Mouse (Mus musculus): ENCODE data around the gene Syk. TPM values are rescaled to one million over a fixed set of nuclear protein-coding genes. Genes with fewer than 3 reads are reported as not detected.

Syk gene
- total RNA-seq, 4 experiments from 2014 or later: 16.1 to 18.7 (median 17.6) TPM

DNA sequence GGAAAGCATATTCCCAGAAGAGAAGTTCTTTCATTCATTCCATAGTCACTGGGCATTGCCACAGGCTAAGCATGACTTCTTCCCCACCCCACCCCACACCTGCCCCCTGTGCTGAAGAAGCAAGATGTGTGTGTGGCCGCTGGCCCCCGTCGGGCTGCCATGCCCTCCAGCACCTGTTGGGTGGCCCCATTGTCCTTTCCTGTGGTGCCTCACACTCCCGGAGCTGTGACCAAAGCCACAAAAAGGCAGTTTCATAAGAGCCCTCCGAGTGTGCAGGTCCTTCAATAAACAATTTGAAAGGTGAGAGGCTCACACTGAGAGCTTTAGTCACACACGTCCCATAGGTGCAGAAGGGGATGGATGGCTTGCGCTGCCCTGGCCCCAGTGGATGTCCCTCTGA is 16.2 kb upstream of the Syk start:
- DNase-seq (ENCODE audit: low spot score): no peak

- DNase-seq (ENCODE audit: low spot score): no peak
Observed at GRCm38 (mm10) chr13:52569194-52569769, 13.7 kb upstream of the Syk start.

DNA sequence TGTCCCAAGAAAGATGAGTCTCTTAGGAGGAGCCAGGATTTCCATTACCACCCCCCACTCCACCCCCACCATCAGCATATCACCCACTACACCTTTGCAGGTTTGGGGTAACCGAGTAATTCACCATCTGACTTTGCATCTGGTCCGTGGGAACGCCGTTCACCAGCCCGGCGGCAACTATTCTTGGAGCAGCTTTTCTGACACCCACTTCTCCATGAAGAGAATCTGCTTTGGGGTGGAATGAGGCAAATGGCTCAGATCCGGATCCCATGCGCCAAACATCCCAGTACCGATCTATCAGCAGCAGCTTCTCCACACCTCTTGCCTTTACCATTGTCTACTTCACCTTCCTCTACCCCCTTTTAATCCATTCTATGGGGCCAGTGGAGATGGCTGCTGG is 12.7 kb upstream of the Syk start:
- no peak for DNase-seq (ENCODE audit: low spot score)

DNA sequence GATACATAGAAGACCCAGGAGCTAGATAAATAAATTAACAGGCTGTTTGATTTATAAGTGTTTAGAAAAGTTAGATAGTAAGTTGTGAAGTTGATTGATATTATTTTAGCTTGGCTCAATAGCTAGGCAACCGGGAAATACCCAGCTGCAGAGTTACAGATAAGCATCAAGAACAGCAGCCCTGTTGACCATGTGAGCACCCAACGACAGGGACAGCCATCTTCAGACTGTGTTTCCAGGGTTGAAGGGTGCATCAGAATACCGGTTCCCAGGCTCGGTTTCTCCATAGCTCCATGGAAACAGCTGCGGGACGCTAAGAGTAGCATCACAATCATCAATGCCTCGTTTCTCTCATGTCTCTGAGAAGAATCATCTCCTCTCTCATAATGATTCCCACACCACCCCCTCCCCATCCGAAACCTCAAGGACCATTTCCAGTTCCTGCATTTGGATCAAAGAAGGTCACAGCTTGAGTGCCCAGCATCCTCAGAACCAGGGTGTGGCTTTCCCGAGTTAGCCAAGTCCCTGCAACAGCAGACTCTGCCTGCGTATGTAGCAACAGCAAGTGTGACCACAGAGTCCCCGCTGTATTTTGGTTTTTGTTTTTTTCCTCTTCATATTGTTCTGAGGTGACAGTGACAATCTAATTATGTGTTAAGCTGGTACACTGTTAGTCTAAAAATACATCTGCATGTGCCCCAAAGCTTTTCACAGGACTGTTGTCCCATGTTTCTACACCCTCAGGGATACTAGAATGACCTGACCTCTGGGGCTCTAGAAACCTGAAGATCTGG is 11.2 kb upstream of the Syk start:
- DNase-seq (ENCODE audit: low spot score): no peak

- DNase-seq (ENCODE audit: low spot score): peak; percentile 42
Observed at GRCm38 (mm10) chr13:52572451-52573446, 10.2 kb upstream of the Syk start.

DNA sequence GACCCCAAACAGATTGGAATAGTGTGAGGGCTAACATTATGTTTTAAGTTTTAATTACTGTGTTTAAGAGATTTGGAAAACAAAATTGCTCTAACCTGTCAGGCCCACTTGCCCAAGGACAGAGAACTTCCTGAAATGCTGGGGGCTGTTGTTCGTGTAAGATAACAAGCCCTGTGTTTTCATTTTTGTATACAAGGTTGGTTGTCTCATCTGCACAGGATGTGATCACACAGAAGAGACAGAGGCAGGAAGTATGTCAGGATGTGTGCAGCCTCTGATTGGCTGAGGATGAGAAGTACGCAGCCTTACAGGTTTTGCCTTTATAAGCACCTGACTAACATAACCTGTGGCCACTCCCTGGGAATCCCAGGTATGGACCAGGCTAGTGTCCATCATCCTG is 8.7 kb upstream of the Syk start:
- DNase-seq (ENCODE audit: low spot score): no peak

DNA sequence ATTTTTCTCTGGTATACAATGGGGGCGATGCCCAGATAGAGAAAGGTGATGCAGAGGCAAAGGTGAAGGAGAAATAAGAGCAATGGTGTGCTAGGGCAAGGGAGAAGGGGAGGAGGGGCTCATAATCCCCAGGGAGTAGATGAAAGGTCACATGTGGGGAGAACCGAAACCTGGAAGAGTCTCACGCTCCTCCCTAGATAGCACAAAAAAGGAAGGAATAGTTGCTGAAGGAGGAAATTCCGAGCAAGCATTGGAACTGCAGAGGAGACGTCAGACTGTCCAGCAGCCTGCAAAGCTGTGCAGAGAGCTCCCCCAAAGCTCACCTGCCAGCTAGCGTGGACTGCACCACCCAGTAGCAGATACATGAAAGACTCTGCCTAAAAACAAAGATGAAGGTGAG is 7.5 kb upstream of the Syk start:
- DNase-seq (ENCODE audit: low spot score): no peak

DNA sequence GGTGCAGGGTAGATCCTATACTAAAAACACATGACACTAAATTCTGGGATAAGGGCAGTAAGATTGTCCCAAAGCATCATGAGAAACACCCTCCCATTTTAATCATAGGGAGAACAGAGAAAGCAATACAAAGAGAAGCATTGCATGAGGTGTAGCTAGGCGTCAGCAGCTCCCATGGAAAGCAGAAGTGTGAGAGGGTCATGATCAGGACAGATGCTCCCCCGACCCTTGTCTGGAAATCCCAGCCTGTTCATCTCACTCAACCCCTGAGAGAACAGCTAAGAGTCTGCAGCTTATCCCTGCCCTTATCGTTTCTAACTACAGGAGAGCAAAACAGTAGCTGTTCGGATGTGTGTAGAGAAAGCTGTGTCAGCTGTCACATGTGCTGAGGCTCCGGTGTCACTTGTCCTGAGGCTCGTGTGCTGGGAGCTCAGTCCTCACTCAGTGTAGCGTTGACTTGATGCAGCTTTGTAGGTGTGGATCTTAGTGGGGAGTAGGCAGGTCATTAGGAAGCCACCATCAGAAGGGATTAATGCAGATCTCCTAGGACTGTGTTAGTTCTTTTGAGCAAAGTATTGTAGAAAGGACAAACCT is 6.9 kb upstream of the Syk start:
- no peak for DNase-seq (ENCODE audit: low spot score)

GRCm38 (mm10) chr13:52576841-52577240 is 6.1 kb upstream of the Syk start:
- DNase-seq (ENCODE audit: low spot score): no peak

DNA sequence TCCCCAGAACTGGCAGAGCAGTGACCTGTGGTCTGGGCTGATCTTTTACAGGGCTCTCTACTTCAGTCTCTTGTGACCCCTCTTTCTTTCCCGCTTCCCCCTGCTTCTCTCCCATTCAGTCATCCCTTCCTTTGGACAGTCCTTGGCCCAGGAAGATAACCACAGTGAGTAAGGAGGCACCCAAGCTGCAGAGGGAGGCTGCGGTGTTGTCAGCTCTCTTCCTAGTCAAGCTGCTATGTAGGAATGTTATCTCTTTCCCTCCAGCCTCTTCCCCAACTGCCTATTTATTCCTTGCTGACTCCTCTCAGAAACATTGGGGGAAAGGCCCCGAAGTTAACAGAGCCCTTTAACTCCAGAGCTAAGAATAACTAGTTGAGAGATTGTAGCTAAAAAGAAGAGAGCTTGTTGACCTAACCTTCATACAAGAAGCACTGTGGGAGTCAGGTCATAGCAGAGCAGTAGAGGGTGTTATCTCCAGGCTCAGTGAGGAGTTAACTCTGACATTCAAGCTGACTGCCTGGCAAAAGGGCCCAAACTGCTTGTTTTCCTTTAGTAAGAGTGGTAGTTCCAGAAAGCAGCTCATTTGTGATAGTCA is 5.5 kb upstream of the Syk start:
- no peak for DNase-seq (ENCODE audit: low spot score)

DNA sequence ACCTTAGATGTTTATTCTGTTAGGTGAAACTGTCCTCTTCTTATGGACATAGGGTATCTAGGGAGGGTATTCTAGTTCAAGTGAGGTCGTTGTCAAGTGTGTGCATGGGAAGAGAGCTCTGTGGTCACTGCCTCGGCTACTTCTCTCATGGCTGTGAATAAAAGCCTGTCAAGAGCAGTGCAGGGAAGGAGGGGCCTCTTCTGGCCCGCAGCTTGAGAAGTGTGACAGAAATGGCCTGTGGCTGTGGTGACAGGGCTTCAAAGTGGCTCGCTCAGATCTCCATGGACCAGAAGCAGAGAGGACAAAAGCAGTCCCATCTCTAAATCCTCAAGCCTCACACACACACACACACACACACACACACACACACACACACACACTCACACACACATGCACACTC is 5.0 kb upstream of the Syk start:
- DNase-seq (ENCODE audit: low spot score): no peak

DNA sequence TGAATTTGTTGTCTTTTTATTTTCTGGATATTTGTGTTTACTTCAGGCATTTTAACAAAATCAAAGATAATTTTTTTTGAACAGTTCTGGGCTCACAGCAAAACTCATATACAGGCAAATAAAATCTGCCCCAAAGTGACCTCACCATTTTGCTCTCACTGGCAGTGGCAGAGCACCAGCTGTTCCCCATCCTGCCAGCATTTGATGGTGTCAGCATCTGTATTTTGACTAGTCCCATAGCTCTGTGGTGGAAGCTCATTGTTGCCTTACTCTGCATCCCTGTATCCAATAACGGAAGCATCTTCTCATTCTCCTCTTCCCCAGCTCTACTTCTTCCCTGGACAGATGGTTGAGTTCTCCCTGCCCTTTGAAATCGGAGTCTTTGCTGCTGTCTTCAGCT is 4.2 kb upstream of the Syk start:
- no peak for DNase-seq (ENCODE audit: low spot score)

DNA sequence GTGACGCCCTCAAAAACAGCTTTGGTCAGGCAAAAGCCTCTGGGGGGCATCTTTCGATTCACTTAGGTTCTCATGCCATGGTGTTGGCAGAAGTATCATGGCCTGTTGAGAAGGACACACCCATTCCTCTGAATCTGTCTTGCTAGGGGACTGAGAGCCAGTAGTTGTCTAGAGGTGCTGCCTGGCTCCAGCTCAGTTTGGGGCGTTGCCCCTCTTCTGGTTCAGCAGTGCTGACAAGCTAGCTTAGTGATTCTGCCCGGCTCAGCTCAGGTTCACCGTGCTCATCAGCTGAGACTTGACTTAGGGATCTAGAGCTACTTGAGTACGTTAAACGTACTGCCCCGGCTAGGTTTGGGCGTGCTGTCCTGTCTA is 481 bp upstream of the Syk start:
- DNase-seq (ENCODE audit: low spot score): no peak

GRCm38 (mm10) chr13:52583943-52584562 is 1.1 kb downstream of the Syk start:
- DNase-seq (ENCODE audit: low spot score): no peak

- peak; percentile 50 for DNase-seq (ENCODE audit: low spot score)
Observed at GRCm38 (mm10) chr13:52584654-52585455, 1.9 kb downstream of the Syk start.

DNA sequence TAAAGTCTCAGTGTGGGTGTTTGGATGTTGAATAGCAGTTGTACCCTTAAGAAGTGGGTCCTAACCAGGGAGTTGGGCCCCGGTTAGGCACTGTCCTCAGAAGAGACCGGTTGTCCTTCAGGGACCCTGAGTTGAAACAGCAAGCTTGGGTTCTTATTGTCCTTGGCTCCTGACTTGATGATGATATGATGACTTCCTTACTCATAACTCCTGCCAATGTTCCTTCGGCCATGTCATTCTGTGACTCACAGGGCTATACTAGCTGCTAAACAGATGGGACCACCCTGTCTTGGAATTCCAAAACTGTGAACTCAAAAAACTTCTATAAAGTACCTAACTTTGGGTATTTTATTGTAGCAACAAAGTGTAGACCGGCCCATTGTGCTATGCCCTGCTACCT is 4.8 kb downstream of the Syk start:
- peak; percentile 55 for DNase-seq (ENCODE audit: low spot score)

DNA sequence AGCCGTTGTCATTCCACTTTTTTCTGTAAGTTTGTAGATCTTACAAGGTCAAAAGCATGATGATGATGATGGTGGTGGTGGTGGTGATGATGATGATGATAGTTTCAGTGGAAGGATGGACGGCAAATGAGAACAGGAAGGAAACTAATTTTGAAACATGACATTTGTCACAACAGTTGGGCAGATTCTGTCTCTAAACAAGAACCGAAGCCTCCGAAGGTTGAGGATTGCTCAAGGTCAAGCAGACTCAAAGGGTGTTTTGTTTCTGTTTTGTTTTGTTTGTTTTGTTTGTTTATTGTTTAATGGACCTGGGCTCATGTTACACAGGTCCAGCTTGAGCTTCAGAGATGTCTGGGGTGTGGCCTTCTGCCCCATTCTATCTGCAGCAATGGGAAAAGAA is 6.1 kb downstream of the Syk start:
- DNase-seq (ENCODE audit: low spot score): no peak

DNA sequence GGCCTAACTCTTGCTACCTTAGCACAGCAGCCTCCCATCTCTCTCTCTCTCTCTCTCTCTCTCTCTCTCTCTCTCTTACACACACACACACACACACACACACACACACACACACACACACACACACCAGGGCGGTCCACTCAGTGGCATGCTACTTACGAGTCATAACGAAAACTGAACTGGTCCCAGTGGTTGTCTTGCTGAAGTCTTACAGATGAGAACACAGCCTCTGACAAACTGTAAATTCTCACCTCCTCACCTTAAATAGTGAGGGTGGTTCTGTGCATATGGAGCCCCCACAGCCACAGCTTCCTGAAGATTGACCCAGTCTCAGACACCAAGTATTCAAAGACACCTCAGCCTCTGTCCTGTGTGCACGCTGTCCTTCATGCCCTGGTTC is 8.9 kb downstream of the Syk start:
- DNase-seq (ENCODE audit: low spot score): no peak

GRCm38 (mm10) chr13:52596692-52597091 is 13.7 kb downstream of the Syk start:
- no peak for DNase-seq (ENCODE audit: low spot score)

DNA sequence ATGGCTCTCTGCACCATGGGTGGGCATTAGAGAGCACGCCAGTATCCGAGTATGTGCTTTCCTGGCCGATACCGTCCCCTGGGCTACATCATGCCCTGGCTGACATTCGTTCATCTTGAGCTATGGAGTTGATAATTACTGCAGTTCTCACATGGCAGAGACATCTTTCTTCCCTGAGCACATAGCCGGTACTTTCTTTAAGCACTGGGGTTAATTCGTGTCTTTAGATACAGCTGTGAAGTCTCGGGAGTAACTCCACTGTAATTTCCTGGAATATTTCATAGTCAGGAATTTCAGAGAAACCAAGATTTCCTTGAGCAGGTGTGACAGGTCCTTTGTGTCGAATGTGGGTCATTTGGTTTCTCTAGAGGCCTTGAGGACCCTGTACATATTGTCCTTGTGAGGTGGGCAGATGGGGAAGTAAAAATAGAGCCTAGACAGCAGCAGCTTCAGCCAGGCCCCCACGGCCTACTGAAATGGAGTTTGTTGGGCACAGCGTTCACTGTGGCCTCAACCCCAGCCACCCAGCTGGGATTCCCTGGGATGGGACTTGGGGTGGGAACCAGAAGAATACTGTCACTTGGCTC is 14.2 kb downstream of the Syk start:
- DNase-seq (ENCODE audit: low spot score): no peak
